Mouse (Mus musculus) midbrain, embryonic 14.5 days (tissue): ENCODE measurements around the gene 4930402F06Rik. TPM values are rescaled to one million over a fixed set of nuclear protein-coding genes. Genes with fewer than 3 reads are reported as not detected.

Experiments
- ATAC-seq: fragments of 200-750 bp; cut with Nextera tagmentation; 2 replicates; pipeline ENCODE4 v1.8.0; 2017; ENCODE audit warnings: moderate number of reproducible peaks, moderate library complexity; ENCODE audit not compliant: low FRiP score, low TSS enrichment
- DNase-seq: peaks from one replicate; pipeline ENCODE4 v3.0.0-alpha.2; 2015
- H3K27ac ChIP-seq: fragments of 300-500 bp; sonication (generic); replicated peaks from 2 replicates; pipeline ENCODE4 v1.5.1; 2014; ENCODE audit warnings: mild to moderate bottlenecking, low read depth, low read length, moderate library complexity
- H3K27me3 ChIP-seq: fragments of 300-500 bp; sonication (generic); 2 replicates; pipeline ENCODE4 v1.6.1; 2014; ENCODE audit warnings: low read length, control low read depth, mixed read lengths; ENCODE audit not compliant: control insufficient read depth, insufficient read depth
- H3K36me3 ChIP-seq: fragments of 300-500 bp; sonication (generic); 2 replicates; pipeline ENCODE4 v1.6.1; 2014; ENCODE audit warnings: low read length, control low read depth; ENCODE audit not compliant: control insufficient read depth, insufficient read depth
- H3K4me1 ChIP-seq: fragments of 300-500 bp; sonication (generic); 2 replicates; pipeline ENCODE4 v1.6.1; 2014; ENCODE audit warnings: mild to moderate bottlenecking, antibody characterized with exemption, low read length, control low read depth; ENCODE audit not compliant: control insufficient read depth, insufficient read depth
- H3K4me2 ChIP-seq: fragments of 300-500 bp; sonication (generic); 2 replicates; pipeline ENCODE4 v1.6.1; 2014; ENCODE audit warnings: mild to moderate bottlenecking, low read length, moderate library complexity
- H3K4me3 ChIP-seq: fragments of 300-500 bp; sonication (generic); replicated peaks from 2 replicates; pipeline ENCODE4 v1.5.1; 2014; ENCODE audit warnings: low read depth, low read length
- H3K9ac ChIP-seq: fragments of 300-500 bp; sonication (generic); replicated peaks from 2 replicates; pipeline ENCODE4 v1.6.1; 2014; ENCODE audit warnings: mild to moderate bottlenecking, low read length, moderate library complexity
- H3K9me3 ChIP-seq: fragments of 300-500 bp; sonication (generic); 2 replicates; pipeline ENCODE4 v1.6.1; 2016; ENCODE audit warnings: low read length, control low read depth, mixed read lengths; ENCODE audit not compliant: control insufficient read depth
- WGBS: fragments of 180-500 bp; shearing (Covaris S2); extraction: QIAGEN DNeasy Blood & Tissue Kit; methylation state at CpG from one replicate; pipeline ENCODE4 v1.1.7; 2014; 5-methylcytosine and 5-hydroxymethylcytosine counted together
- polyA plus RNA-seq: library from polyadenylated mRNA; unstranded; fragments of >200 nt; fragmentation: Nextera tagmentation; extraction: Ambion mirVana; gene quantifications from 2 replicates; pipeline ENCODE4 v1.2.1, GENCODE M21; 2014

Gene 4930402F06Rik
- polyA plus RNA-seq, 1 experiment from 2014 or later, result not detected

GRCm38 (mm10) chr2:35338707-35339106 is 58.3 kb downstream of the 4930402F06Rik start:
- Histone ChIP-seq H3K9me3 (no peaks in the 10 kb centered on the region), H3K27me3 (no peaks in the 10 kb centered on the region), H3K4me2 (no peak overlapping the region), H3K4me3 (no peak overlapping the region), H3K36me3 (no peaks in the 10 kb centered on the region), H3K27ac (no peak overlapping the region), H3K9ac (no peak overlapping the region), H3K4me1 (peaks cover 7% of the 10 kb centered on the region; the same call in 1 of the 2 replicates)
- 87% methylated on average over 6 of the region's 6 CpGs for WGBS
- ATAC-seq (no peak), DNase-seq (no peak)

- Histone ChIP-seq H3K4me2 (no peak overlapping the region), H3K36me3 (no peaks in the 10 kb centered on the region), H3K9ac (no peak overlapping the region), H3K4me1 (peaks cover 7% of the 10 kb centered on the region; the same call in 1 of the 2 replicates), H3K27me3 (no peaks in the 10 kb centered on the region), H3K9me3 (no peaks in the 10 kb centered on the region), H3K4me3 (no peak overlapping the region), H3K27ac (no peak overlapping the region)
- ATAC-seq (no peak), DNase-seq (no peak)
- 78% methylated on average over 1 of the region's 1 CpGs for WGBS
Measured at GRCm38 (mm10) chr2:35338036-35338435, 58.9 kb downstream of the 4930402F06Rik start.

- no peaks in the 10 kb centered on the region for H3K27me3 ChIP-seq
- no peaks in the 10 kb centered on the region for H3K9me3 ChIP-seq
- peak overlapping the region; percentile 63 for H3K27ac ChIP-seq
- H3K9ac ChIP-seq, result peak overlapping the region; percentile 50
- H3K36me3 ChIP-seq, result no peaks in the 10 kb centered on the region
- H3K4me2 ChIP-seq, result peak overlapping the region; percentile 89
- peak overlapping the region; percentile 52 for H3K4me3 ChIP-seq
- no peak for DNase-seq
- 0 out of 2 replicates have a peak, but pooled peaks have one; percentile 6 for ATAC-seq
- peaks cover 7% of the 10 kb centered on the region; the same call in 1 of the 2 replicates for H3K4me1 ChIP-seq
- WGBS, result 52% methylated on average over 10 of the region's 10 CpGs
Measured at GRCm38 (mm10) chr2:35337419-35337818, 59.6 kb downstream of the 4930402F06Rik start.

- peak; percentile 99 for DNase-seq
- Histone ChIP-seq H3K4me2 (peak within 1 kb of the TSS; percentile 89), H3K4me1 (peaks cover 7% of the 10 kb centered on the region; the same call in 1 of the 2 replicates), H3K36me3 (no peaks in the 10 kb centered on the region), H3K9me3 (no peaks in the 10 kb centered on the region), H3K27ac (peak within 1 kb of the TSS; percentile 63), H3K9ac (peak within 1 kb of the TSS; percentile 61), H3K4me3 (peak within 1 kb of the TSS; percentile 52), H3K27me3 (no peaks in the 10 kb centered on the region)
- peak; percentile 98 for ATAC-seq
- WGBS, result under 1% methylated on average over 45 of the region's 45 CpGs
Measured at GRCm38 (mm10) chr2:35336388-35337280, 60.3 kb downstream of the 4930402F06Rik start, which contains the start of gene Stom. Stom (minus strand) TSS chr2:35336976.

GRCm38 (mm10) chr2:35335620-35336019 is 61.4 kb downstream of the 4930402F06Rik start:
- peak overlapping the region; percentile 52; the same call in 1 of the 2 replicates for H3K4me3 ChIP-seq
- DNase-seq (peak; percentile 34), ATAC-seq (no peak)
- H3K9ac ChIP-seq, result no peak overlapping the region
- H3K36me3 ChIP-seq, result no peaks in the 10 kb centered on the region
- peak overlapping the region; percentile 89 for H3K4me2 ChIP-seq
- 3% methylated on average over 7 of the region's 7 CpGs for WGBS
- H3K9me3 ChIP-seq, result no peaks in the 10 kb centered on the region
- no peaks in the 10 kb centered on the region for H3K27me3 ChIP-seq
- H3K27ac ChIP-seq, result no peak overlapping the region
- H3K4me1 ChIP-seq, result peaks cover 7% of the 10 kb centered on the region; the same call in 1 of the 2 replicates

GRCm38 (mm10) chr2:35333670-35334069 is 63.3 kb downstream of the 4930402F06Rik start:
- no peaks in the 10 kb centered on the region for H3K36me3 ChIP-seq
- peaks cover 7% of the 10 kb centered on the region; the same call in 1 of the 2 replicates for H3K4me1 ChIP-seq
- no peak overlapping the region for H3K4me2 ChIP-seq
- no peaks in the 10 kb centered on the region for H3K27me3 ChIP-seq
- no peak overlapping the region for H3K27ac ChIP-seq
- no peaks in the 10 kb centered on the region for H3K9me3 ChIP-seq
- no peak for DNase-seq
- no peak for ATAC-seq
- H3K4me3 ChIP-seq, result no peak overlapping the region
- no peak overlapping the region for H3K9ac ChIP-seq

- Histone ChIP-seq H3K36me3 (no peaks in the 10 kb centered on the region), H3K9ac (no peak overlapping the region), H3K4me3 (no peak overlapping the region), H3K27ac (no peak overlapping the region), H3K9me3 (no peaks in the 10 kb centered on the region), H3K4me2 (no peak overlapping the region), H3K27me3 (no peaks in the 10 kb centered on the region), H3K4me1 (peaks cover 12% of the 10 kb centered on the region)
- DNase-seq, result no peak
- ATAC-seq, result no peak
- WGBS, result 83% methylated on average over 2 of the region's 2 CpGs
Measured at GRCm38 (mm10) chr2:35331205-35331604, 65.8 kb downstream of the 4930402F06Rik start.

GRCm38 (mm10) chr2:35329061-35329460 is 67.9 kb downstream of the 4930402F06Rik start:
- no peak for DNase-seq
- Histone ChIP-seq H3K9ac (no peak overlapping the region), H3K27ac (no peak overlapping the region), H3K36me3 (no peaks in the 10 kb centered on the region), H3K4me2 (no peak overlapping the region), H3K9me3 (no peaks in the 10 kb centered on the region), H3K27me3 (no peaks in the 10 kb centered on the region), H3K4me1 (peaks cover 5% of the 10 kb centered on the region; the same call in 1 of the 2 replicates), H3K4me3 (no peak overlapping the region)
- 92% methylated on average over 2 of the region's 2 CpGs for WGBS
- no peak for ATAC-seq
